Mouse (Mus musculus) megakaryocyte-erythroid progenitor cell, adult 5-6 weeks (primary cell): ENCODE measurements around the gene Map3k6. TPM values are rescaled to one million over a fixed set of nuclear protein-coding genes. Genes with fewer than 3 reads are reported as not detected.

ENCODE experiments used
- ATAC-seq: replicated peaks from 2 replicates; pipeline ENCODE4 v1.8.0; 2016; ENCODE audit warnings: mild to moderate bottlenecking, inconsistent platforms; ENCODE audit not compliant: severe bottlenecking, poor library complexity, low FRiP score, low TSS enrichment
- total RNA-seq, 2 experiments: library from RNA; stranded (forward) in 1 of 2; stranded (reverse) in 1 of 2; fragments of 200-1000, 215-1000 nt in 1 of 2; fragments of >200 nt in 1 of 2; fragmentation: Nextera tagmentation in 1 of 2; gene quantifications; 2 replicates each; pipeline ENCODE4 v1.2.3; 2014 to 2017

Map3k6 gene
- total RNA-seq, 2 experiments from 2014 or later, result 6.9 to 15.9 TPM

DNA sequence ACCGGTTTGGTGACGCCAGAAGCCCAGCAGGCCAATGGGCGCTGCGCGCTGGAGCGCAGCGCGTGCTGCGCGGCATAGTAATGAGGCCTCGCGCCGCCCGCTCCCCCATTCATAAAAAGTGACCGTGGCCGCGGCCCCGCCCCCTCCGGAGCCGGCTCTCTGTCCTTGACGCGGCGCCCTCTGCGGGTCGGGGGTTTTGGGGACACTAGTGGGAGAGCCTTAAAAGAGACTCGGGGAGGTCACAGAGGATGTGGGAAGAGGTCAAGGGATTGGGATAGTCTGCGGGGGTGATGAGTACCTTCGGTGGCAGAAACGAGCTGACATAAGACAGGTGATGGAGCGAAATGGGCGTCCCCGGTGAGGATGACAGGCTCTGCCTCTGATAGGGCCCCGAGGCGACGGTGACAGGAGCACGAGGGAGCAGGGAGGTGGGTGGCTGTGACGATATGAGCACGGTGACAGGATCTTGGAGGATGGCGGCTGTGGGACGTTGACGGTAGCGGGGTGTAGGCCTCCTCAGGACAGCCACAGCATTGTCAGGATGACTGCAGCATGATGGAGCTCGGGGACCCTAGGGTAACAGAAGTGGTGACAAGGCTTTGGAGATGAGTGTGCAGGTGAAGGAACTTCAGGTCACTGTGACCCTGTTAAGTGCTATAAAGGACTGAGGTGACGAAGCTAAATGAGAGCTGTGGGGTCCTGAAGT, 27.9 kb upstream of the Map3k6 start:
- peak; percentile 71 for ATAC-seq

DNA sequence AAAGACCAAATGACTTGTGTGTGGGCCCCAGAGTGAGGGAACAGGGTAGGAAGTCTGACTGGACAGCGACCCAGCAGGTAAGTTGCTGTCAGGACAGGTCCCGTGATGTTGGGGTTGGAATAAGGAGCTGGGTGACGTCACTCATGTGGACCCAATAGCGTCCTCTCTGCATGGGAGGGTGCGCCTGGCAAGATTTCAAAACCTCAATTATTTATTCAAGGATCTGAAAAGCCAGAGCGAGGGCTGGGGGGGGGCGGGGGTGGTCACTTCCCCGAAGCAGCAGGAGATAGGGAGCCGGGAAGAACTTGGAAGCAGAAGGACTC, 27.4 kb upstream of the Map3k6 start:
- no peak for ATAC-seq

DNA sequence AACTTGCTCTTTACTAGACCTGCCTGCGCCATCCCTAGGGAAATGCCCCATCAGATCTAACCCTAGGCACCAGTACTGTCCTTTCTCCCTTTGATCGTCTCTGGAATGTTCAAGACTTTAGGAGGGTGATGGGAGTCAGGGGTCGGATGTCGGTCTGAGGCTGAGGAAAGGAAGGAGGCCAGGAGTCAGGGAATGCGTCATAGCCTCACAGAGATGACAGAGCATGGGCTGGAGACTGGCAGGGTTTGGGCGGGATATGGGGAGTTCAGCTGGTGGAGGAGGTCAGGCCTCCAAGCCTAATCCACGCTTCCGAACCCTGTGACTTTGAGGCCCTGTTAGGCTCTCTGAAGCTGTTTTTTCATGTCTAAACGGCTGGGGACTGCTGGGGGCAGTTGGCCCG, 27.0 kb upstream of the Map3k6 start:
- ATAC-seq, result no peak

DNA sequence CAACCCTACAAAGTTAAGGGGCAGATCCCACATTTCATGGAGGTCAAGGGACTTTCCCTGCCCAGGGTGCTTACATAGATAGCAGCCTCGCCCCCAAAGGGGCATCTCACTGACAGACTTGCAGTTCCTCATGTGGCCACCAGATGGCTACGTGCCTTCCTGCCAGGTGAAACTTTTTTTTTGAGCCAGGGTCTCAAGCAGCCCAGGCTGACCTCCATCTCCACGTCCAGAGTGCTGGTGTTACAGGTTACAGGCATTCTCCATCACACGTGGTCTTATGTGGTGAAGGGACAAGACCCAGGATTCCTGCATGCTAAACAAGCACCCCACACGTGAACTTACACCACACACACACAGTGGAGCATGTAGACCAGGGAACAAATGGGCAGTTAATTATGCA, 23.0 kb upstream of the Map3k6 start:
- no peak; the same call in 1 of the 2 replicates for ATAC-seq

DNA sequence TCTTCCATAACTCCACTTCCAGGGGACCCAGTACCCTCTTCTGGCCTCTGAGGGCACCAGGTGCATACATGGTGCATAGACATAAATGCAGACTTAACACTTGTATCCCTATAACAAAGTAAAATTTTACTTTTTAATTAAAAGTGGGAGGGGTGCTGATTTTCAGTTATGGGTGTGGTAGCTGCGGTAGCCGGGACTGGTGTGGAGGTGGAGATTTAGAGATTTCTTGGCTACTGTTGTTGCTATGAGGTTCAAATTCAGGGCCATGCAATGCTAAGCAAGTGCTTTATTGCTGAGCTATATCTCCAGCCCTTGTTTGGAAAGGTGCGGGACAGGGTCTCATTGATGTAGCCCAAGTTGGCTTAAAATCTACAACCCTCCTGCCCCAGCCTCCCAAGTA, 21.9 kb upstream of the Map3k6 start:
- ATAC-seq, result no peak

DNA sequence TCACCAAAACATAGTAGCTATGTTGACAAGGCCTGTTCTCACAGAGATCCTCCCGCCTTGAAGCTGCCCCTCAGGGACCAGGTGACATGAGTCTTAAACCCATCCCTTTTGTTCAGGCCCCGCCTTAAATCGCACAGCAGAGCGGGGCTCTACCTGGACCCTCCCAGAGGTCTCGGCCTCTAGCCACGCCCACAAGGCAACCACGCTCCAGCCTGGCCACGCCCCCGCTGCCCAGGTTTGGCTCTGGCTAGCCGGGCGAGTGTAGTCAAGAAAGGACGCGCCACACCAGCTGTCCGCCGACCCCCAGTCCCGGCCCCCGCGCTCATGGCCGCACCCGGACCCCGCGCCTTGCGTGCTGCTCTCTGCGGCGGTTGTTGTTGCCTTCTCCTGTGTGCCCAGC, 20.0 kb upstream of the Map3k6 start:
- ATAC-seq, result no peak

DNA sequence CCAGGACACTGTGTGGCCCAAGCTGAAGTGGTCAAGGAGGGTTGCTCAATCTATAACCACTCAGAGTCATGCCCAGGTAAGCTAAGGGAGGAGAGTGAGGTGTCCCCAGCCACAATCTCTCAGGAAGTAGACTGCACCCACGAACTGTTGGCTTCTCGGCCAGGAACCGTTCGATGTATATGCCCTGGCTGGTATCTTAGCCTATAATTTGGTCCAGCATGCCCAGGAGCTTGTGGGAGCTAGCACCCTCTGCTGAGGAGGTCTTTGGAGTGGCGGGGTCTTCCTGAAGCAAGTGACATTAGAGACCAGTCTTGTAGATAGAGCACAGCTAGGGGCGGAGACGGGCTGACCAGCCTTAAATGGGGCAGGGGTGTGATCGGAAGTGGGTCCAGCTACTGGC, 18.9 kb upstream of the Map3k6 start:
- ATAC-seq, result no peak

DNA sequence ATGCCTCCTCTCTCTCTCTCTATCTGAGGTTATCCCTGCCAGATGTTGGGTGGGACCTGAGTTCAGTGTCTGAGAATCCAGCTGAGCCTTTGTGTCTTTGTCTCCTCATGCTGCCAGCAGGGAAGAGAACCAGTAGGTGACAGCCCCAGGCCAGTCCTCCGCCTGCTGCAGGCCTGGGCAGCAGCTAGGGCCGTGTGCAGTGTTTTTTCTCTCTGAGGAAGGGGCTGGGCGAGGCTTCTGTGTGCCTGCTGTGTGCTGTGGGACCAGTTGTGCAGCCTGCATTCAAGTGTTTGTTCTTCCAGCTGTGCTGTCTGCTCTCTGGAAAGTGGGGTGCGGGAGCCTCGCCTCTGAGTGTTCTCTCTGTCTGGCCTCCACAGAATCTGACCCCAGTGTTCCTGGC, 16.7 kb upstream of the Map3k6 start:
- no peak for ATAC-seq

DNA sequence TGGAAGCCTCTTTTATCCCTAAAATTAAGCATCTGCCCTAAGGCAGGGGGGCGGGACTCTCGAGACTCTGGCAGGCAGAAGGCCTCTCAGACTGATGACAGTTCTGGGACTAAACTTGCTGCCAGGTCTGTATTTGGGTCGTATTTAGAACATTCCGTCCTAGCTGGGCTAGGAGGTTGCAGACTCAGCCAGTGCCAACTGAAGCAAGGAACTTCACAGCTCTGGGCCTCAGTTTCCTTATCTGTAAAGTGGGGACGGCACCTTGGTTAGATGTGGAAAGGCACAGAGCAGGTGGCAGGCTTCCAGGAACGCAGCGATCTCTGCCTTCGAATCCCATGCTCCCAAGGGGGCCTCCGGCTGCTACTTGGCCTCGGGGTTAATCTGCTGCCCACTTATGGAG, 14.5 kb upstream of the Map3k6 start:
- no peak for ATAC-seq

DNA sequence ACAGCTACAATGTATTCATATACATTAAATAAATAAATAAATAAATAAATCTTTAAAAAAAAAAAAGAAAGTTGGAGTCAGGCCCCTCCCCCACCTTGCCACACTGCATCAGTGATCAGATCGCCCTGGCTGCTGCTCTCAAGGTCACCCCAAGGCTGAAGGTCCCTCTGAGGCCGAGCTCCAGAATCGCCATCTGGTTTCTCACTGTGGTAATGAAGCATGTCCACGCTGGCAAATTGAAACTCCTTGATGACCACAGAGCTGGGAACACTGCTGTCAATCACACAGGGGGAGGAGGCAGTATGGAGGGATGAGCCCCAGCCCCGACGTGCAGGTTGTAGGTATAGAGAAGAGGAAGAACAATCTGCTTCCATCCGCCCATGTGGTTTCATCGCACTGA, 13.0 kb upstream of the Map3k6 start:
- no peak for ATAC-seq

DNA sequence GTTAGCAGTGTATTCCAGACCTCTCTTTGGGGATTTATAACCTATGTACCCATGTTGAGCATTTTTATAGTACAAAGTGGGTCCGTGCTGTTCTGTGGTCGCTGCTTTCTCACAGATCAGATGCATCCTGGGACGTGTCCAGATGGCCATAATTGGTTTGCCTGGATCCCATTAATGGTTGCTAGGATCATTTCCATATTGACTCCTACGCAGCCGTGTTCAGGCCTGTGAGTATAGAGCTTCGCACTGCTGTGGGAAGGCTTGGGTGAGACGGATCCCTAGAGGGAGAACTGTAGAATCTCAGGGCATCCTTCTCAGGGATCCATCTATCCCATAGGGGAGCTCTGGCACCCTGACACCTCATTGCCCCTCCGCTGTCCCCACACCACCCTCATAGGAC, 11.0 kb upstream of the Map3k6 start:
- no peak for ATAC-seq

DNA sequence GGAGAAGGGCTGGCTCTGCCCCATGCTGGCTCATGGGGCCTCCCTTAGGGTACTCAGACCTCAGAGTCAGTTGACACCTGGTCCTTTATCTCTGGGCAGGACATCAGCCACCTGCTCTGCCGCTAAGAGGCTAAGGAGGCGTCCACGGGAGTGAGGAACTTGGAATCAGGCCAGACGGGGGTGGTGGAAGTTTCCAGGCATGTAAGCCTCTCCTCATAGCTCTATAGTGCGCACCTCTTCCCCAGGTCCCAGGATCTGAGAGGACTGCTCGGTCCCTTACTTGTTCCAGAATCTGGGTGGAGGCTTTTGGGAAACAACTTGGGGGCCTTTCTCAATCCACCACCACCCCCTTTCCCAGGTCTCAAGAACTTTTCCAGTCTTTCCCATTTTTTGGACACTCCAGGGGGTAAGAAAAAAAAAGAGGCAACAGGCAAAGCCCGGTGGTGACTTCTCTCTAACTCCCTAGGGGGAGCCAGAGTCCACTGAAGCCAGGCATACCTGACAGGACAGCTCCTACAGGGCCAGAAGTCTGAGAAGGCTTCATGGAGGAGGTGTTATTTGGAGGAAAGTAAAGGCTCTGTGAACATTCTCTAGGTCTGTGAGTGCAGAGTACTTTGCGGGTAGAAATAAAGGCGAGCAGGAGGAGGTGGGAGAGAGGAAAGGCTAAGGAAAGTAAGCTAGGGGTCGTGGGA, 7.2 kb upstream of the Map3k6 start:
- peak; percentile 57 for ATAC-seq

DNA sequence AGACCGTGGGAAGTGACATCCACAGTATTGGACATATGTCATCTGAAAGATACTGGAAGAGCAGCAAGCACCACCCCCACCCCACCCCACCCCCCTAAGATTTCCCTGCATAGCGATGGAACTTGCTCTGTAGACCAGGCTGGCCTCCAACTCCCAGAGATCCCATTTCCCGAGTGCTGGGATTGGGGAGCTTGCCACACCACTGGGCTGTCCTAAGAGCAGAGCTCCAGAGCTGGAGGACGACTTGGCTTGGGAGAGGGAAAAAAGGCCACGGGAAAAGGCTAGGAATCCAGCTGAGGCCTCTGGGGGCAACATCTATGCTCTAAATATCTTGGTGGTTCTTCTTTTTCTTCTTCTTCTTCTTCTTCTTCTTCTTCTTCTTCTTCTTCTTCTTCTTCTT, 5.8 kb upstream of the Map3k6 start:
- no peak for ATAC-seq

DNA sequence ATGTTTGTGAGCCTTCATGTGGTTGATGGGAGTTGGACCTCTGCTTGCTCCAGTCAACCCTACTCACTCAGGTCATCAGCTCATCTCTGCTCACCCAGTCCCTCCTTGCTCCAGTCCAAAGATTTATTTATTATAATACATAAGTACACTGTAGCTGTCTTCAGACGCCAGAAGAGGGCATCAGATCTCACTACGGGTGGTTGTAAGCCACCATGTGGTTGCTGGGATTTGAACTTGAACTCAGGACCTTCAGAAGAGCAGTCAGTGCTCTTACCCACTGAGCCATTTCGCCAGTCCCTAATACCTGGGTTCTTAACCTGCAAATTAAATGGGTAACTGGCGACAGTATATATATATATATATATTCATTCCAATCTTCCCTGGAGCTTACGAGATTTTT, 5.2 kb upstream of the Map3k6 start:
- no peak for ATAC-seq

DNA sequence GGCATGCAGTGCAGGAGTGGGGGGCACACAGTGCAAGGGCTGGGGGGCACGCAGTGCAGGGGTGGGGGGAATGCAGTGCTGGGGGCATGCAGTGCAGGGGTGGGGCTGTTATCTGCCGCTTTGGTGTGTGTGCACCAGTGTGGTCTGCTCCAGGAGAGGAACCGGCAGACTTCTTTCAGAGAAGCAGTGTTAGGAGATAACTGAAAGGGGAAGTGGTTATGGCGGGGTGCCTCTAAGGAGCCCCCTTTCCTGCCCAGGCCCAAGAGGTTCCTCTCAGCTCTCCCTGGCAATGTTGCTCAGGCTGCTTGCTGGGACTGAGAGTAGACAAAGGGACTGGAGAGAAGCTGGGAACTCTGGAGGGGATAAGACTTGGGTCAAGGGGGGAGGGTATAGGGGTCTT, 2.7 kb upstream of the Map3k6 start:
- peak; percentile 25 for ATAC-seq

DNA sequence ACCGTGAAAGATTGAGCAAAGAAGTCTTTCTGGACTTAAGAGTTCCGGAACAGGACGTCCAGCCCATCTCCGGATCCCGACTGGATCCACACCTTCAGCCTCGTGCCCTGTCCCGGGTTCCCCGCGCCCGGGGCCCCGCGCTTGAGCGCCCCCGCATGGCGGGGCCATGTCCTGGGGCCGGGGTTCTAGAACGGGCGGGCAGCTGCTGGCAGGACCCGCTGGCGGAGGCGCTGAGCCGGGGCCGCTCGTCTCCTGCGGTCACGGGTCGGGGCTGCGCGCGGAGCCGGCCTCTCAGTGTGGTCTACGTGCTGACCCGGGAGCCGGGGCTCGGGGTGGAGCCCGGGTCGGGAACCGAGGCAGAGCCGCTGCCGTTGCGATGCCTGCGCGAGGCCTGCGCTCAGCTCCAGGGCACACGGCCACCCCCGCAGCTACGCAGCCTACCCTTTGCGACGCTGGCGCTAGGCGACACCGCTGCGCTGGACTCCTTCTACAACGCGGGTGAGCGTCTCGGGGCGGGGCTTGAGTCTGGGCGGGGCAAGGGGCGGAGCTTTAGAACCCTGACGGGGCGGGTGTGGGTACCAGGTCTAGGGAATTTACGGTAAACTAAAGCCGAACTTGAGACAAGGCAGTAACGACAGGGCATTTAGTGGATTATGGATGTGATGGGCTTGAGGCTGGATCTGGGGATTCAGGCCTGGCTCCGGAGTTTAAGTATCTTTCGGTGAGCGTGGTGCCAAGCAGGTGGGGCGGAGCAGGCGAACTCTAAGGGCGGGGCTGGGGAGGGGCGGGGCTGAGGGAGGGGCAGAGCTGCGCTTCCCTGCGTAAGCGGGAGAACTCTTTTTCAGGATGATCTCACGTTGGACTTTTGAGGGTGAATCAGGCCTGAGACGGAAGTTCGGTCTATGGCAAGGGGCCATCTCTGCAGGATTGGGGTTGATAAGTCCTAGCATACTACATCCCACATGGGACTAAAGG, 603 bp downstream of the Map3k6 start:
- ATAC-seq, result peak; percentile 81

DNA sequence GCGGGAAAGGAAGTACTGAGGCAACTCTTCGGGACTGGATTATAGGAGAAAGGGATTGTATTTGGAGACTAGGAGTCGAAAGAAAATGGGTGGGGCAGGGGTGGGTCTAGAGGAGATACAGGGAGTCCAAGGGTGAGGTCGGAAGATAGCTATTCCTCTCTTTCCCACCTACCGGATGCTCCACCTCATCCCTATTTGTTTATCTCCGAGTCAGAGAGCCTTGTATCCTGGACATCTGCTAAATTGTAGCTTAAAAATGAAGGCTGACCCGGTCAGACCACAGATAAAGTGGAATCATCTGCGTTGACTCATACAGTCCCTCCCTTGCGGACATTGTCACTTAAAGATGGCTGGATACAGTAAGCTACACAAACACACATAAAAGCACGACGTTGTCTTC, 1.3 kb downstream of the Map3k6 start:
- no peak for ATAC-seq

DNA sequence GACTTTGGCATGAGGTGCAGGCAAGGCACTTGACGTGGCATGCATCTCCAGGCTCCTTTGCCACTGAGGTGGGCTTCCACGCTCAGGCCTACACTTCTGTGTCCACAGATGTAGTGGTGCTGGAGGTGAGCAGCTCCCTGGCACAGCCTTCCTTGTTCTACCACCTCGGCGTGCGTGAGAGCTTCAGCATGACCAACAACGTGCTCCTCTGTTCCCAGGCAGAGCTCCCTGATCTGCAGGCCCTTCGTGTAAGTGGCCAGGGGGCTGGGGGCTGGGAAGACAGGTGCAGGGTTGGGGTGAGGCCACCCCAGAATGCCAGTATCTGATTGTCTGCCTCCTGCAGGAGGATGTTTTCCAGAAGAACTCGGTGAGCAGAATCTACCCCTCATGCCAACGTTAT, 2.1 kb downstream of the Map3k6 start:
- ATAC-seq, result no peak

DNA sequence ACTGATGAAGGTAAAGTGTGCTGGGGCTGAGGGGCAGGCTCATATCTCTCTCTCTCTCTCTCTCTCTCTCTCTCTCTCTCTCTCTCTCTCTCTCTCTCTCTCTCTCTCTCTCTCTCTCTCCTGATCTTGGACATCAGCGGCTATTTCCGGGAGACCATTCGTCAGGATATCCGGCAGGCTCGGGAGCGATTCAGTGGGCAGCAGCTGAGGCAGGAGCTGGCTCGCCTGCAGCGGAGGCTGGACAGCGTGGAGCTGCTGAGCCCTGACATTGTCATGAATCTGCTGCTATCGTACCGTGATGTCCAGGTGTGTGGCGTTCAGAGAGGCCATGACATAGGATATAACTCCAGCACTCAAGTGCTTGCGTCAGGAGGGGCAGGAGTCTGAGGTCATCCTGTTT, 2.9 kb downstream of the Map3k6 start:
- no peak for ATAC-seq

DNA sequence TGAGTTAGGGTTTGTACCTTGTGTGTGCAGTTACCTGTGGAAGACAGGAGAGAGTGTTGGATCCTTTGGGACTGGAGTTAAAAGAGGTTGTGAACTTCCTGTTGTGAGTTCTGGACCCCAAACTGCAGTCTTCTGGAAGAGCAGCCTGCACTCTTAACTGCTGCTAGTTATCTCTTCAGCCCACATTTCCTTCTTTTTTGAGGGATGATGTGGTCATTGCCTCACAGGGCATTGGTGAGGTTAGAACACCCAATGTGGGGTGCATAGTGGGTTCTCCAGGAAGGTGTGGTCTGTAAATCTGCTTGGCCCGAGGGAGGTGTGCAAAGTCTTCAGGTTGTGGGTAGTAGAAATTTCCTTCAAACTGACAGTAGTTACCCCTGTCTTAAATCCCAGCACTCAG, 3.7 kb downstream of the Map3k6 start:
- ATAC-seq, result no peak
